Mouse (Mus musculus): Measurements from ENCODE around the gene Rnf216. TPM values are rescaled to one million over a fixed set of nuclear protein-coding genes. Genes with fewer than 3 reads are reported as not detected.
"Not testable (repeated sequence)": the region's sequence is repeated elsewhere in the genome, so short reads cannot be mapped to it uniquely, and the experiment has no call there.

Rnf216 gene
- total RNA-seq (2021): 10 to 100 TPM; 38.5 to 40.1 TPM

DNA sequence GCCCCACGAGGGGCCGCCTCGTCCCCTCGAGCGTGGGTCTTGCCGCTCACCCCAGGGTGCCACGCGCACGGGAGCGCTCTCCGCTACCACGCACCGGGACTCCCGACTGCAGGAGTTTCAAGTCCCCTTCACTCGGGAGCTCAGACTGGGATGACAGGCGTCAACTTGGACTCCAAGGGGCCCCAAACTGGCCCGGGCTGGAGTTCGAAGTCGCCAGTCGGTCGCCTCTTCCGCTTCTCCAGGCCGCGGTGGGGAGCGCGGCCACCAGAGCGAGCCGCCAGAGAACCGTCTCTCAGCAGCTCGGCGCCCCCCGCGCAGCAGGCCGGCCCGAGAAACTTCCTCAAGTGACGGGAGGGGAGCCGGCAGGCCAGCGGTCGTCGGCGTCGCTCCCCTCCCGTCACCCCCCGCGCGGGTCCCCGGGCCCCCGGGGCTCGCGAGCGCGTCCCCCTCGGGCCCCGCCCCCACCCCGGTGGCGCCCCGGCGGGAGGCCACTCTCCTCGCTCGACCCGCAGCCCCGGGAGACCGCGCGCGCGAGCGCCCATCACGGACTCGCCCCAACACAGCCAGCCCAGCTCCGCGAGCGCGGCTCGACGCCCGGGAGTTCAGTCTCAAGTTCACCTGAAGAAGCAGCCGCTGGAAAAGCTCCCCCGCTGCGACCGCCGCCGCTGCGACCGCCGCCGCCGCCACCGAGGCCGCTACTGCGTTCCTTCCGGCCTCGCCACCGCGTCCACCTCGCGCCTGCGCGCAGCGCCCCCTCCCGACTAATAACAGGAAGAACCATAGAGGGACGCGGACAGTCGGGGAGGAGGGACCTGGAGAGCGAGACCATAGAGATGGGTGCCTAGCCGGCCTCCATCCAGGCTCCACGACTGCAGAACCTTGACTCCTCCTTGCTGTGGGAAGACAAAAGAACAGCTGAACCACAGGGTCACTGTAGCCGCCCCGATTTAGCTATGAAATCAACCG is at the start of gene Rnf216:
Gene Rnf216, minus strand, starts transcription at position 714 of the 966 bp plus-strand sequence.
- peak; percentile 94 to 95 for DNase-seq (ENCODE audit: extremely low spot score in 1 of 2, low spot score in 2 of 2)
- intact Hi-C loops (cut with DNase I): no loop called here

DNA sequence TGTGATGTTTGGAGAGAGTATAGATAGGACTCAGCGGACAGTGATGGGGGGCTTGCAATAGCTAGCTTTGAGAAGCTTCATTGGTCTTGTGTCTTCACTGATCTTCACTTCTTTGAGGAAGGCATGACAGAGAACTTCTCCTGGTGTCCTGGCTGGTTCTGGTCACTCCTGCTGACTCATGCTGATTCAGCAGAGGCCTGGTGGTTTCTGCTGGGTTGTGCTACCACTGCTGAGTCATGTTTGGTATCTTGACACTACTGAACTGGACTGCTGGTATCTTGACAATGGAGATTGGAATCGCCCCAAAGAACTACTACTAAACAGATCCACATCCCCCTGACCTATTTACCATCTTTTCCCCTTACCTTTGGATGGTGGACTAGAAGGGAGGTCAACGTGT is 42.7 kb upstream of the Rnf216 start:
- intact Hi-C loops (cut with DNase I): no loop called here
- no peak for DNase-seq (ENCODE audit: extremely low spot score in 1 of 2, low spot score in 2 of 2)

DNA sequence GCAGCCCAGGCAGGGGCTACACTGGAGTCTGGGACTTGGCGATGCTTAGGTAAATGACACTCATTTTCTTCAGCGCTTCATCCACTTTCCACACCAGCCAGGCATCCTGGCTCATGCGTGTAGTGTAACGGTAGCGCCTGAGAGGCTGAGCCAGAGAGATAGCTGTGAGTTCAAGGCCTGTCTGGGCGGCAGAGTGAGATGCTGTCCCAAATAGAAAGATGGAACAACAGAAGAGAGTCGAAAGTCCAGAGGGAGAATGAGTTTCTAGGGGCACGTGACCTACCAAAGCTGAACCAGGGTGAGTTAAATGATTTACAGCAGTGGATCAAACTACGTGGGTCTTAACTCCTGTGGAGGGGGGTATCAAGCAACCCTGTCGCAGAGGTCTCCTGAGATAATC is 41.0 kb upstream of the Rnf216 start:
- intact Hi-C loops (cut with DNase I): no loop called here
- DNase-seq (ENCODE audit: extremely low spot score in 1 of 2, low spot score in 2 of 2): no peak

DNA sequence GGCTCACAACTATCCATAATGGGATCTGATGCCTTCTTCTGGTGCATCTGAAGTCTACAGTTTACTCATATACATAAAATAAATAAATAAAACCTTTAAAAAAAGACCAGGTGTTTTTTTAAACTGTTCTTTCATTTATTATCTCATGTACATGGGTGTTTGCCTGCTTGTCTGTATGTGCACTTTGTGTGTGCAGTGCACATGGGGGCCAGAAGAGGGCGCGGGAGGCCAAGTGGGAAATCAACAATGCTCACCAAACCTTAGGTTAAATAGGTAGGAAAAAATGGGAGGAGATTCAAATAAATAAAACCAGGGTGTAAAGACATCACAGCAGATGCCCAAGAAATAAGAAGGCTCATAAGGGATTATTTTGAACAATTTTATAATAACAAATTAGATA is 37.2 kb upstream of the Rnf216 start:
- no peak for DNase-seq (ENCODE audit: extremely low spot score in 1 of 2, low spot score in 2 of 2)
- intact Hi-C loops (cut with DNase I): no loop called here

DNA sequence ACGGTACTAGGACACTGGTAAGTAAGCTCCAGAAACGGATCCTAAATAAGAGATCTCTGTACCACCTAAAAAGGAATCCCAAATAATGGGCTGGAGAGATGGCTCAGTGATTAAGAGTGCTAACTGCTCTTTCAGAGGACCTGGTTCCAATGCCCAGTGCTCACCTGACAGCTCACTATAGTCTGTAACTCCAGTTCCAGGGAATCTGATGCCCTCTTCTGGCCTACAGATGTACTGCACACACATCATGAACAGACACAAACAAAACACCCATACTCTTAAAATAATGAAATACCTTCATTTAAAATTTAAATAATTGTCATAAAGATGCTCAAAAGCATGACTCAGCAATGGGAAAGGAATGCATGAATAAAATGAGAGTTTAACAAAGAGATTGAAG is 36.7 kb upstream of the Rnf216 start:
- no peak for DNase-seq (ENCODE audit: extremely low spot score in 1 of 2, low spot score in 2 of 2)

DNA sequence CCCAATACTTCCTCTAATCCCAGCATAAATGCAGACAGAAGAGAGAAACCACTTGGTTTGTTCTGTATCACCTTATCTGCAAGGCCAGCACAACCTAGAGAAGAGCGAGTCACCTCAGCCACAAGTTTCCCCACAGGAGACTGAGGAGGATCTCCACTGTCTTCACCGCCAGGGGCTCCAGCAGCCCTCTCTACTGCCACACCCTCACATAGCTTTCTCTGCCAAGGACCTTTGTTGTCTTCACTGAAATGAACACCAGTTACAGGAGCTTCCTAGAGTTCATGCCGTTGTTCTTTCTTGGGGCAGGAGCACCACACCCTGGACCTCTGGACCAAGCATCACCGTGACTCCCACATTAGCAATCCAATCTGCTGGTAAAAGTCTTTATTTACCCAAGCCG is 35.9 kb upstream of the Rnf216 start:
- no peak for DNase-seq (ENCODE audit: extremely low spot score in 1 of 2, low spot score in 2 of 2)
- intact Hi-C loops (cut with DNase I): no loop called here

More for the DNA sequence above, 36.7 kb upstream of the Rnf216 start:
- intact Hi-C loops (cut with DNase I): no loop called here

DNA sequence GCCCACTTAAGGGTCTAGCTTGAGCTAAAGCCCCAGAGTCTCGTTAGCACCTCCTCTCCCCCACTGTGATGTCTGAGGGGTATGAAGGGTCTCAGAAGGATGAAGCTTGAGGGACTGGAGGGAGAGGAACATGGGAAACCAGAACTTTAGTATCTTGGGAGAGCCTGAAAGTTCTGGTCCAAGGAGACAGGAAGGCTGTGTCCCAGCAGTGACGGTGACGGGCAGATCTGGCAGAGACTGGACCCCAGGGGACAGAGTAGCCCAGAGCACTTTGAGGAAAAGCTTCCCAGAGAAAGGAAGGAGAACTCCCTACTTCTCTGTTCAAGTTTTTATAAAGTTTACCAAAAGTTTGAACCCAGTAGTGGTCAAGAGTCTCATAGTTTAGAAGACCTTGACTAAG is 34.7 kb upstream of the Rnf216 start, which contains the start of gene Olfr718-ps1:
Gene Olfr718-ps1, minus strand, starts transcription at position 101 of the 400 bp plus-strand sequence.
- DNase-seq (ENCODE audit: extremely low spot score in 1 of 2, low spot score in 2 of 2): no peak
- intact Hi-C loops (cut with DNase I): no loop called here

DNA sequence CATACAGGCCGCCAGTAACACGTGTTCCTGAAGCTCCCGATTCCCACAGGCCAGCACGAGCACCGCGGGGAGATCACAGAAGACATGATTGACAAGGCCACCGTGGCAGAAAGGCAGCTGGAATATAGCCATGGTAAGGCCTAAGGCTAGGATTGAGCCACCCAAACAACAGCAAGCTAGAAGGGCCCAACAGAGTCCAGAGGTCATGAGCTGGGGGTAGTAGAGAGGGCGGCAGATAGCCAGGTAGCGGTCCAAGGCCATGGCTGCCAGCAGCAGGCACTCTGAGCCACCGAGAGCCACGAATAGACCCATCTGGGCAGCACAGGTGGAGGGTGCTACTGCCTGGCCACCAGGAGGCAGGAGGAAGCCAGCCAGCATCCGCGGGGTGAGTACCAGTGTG is 24.8 kb upstream of the Rnf216 start:
- DNase-seq (ENCODE audit: extremely low spot score in 1 of 2, low spot score in 2 of 2): no peak
- intact Hi-C loops (cut with DNase I): no loop called here

DNA sequence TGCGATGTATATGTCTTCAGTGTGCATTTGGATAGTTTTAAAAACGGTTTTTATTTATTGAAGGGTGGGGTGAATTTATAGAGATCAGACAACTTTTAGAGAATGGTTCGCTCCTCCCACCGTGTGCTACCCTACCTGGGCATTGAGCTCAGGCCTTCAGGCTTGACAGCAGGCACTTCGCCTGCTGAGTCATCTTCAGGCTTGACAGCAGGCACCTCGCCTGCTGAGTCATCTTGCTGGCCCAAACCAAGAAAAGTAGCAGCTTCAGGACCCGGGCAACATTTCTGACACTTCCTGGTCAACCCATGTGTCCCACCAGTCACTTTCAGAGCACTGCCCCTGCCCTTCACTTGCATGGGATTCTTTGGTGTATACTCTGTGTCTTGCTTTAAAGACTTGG is 22.2 kb upstream of the Rnf216 start:
- intact Hi-C loops (cut with DNase I): no loop called here
- DNase-seq (ENCODE audit: extremely low spot score in 1 of 2, low spot score in 2 of 2): no peak

DNA sequence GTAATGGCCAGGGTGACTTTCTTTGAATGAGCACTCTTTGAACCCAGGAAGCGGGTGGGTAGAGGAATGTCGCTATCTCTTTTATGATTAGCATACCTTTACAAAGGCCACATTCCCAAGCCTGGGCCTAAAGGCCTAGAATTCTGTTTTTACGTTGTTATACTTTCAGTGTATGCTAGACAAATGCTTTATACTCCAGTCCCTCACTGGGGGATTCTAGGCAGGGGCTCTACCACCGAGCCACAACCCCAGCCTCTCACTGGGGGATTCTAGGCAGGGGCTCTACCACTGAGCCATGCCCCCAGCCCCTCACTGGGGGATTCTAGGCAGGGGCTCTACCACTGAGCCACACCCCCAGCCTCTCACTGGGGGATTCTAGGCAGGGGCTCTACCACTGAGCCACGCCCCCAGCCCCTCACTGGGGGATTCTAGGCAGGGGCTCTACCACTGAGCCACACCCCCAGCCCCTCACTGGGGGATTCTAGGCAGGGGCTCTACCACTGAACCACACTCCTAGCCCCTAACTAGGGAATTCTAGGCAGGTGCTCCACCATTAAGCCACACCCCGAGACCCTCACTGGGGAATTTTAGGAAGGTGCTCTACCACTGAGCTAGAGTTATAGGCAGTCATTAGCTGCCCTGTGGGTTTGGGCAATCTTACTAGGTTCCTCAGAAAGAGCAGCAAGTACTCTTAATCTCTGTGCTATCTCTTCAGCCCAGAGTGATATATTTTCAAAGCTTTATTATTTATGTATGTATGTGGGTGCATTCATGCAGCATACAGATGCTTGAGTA is 21.6 kb upstream of the Rnf216 start:
- DNase-seq (ENCODE audit: extremely low spot score in 1 of 2, low spot score in 2 of 2); intact Hi-C loops (cut with DNase I): not testable (repeated sequence)

DNA sequence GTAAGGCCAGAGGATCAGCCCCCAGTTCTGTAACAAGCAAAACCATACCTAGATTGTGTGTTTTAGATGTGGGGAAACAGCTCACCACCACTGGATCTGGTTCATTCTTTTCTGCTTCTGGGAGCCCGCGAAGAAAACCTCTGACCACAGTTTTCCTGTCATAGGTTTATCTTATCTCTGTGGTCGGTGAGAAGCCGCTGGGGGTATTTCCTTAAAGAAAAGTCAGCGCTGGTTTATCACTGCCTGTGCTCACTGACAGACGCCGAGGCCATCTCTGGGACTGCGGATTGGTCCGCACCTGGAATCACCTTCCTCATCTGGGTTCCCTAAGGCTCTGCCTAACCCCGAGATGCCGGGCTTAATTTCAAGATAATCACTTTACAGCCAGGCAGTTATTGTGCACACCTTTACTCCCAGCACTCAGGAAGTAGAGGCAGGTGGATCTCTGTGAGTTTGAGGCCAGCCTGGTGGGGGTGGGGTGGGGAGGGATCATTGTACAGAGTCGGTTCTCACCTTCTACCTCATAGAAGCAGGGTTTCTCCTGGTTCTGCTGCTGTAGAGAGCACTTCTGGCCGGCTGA is 20.2 kb upstream of the Rnf216 start:
- no peak for DNase-seq (ENCODE audit: extremely low spot score in 1 of 2, low spot score in 2 of 2)
- intact Hi-C loops (cut with DNase I): no loop called here

DNA sequence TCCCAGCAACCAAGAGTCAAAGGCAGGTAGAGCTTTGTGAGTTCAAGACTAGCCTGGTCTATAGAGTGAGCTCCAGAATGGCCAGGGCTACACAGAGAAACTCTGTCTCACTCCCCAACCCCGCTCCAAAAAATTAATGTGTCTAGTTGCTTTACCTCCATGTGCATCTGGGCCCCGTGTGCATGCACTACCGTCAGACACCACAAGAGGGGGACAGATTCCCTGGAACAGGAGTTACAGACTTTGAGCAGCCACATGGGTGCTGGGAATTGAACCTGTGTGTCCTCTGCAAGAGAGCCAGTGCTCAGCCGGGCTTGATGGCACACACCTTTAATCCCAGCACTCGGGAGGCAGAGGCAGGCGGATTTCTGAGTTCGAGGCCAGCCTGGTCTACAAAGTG is 17.5 kb upstream of the Rnf216 start:
- intact Hi-C loops (cut with DNase I): no loop called here
- no peak for DNase-seq (ENCODE audit: extremely low spot score in 1 of 2, low spot score in 2 of 2)

DNA sequence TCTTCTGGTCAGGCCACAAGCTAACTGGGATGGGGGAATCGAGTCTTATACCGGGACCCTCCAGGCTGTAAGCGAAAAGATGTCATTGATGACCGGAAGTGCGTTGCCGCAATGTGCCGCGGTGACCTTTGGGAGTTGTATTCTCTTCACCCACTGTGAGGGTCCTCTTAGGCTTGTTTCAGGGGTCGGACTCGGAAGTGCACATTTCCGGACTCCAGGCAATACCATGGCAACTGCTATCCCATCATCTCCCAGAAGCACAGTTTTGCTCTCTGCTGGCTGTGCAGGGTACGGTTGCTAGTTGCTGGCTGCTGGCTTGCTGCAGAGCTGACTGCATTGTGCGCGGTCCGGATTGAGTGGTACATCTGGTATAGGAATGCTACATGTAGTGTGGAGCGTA is 16.3 kb upstream of the Rnf216 start:
- intact Hi-C loops (cut with DNase I): no loop called here
- no peak for DNase-seq (ENCODE audit: extremely low spot score in 1 of 2, low spot score in 2 of 2)

DNA sequence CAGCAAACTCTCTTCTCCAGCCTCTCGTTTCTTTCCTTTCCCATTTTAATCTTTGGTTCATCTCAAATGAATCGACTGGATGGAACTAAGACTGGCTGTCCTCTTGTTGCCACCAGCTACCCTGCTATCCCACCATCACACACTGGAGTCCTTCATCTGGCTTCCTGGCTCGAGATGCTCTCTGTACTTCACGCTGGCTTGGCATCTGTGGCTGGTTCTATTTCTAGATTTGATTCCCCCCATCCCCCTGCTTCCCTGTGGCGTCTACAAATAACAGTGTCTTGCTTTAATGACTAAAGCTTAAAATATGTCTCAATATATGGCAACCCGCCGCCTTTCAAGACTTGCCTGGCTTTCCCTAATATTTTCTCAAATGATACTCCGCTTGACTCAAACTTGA is 15.0 kb upstream of the Rnf216 start:
- DNase-seq (ENCODE audit: extremely low spot score in 1 of 2, low spot score in 2 of 2): no peak
- intact Hi-C loops (cut with DNase I): no loop called here

DNA sequence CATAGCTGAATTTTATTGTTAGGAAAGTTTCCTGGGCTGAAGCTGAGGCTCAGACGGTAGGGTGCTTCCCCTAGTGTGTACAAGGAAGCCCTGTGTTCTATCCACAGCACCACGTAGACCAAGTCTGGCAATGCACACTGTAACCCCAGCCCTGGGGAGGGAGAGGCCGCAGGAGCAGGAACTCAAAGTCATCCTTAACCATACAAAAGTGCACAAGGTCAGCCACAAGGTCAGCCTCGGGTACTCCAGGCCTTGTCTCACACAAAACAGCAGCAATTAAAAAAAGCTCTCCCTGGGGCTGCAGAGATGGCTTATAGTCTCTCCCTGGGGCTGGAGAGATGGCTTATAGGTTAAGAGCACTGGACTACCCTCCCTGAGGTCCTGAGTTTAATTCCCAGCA is 14.1 kb upstream of the Rnf216 start:
- intact Hi-C loops (cut with DNase I): no loop called here
- no peak for DNase-seq (ENCODE audit: extremely low spot score in 1 of 2, low spot score in 2 of 2)

DNA sequence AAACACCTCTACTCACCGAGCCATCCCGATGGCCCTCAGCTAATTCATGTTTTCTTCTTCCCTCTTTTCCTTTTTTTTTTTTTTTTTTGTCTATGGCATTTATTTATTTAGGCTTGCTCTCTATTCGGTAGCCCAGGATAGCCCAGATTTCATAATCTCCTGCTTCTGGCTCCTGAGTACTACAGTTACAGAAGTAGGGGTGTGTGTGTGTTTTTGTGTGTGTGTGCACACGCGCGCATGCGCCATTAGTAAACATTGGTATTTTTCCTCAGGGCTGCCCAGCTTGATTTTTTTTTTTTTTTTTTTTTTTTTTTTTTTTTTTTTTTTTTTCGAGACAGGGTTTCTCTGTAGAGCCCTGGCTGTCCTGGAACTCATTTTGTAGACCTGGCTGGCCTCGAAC is 13.3 kb upstream of the Rnf216 start:
- no peak for DNase-seq (ENCODE audit: extremely low spot score in 1 of 2, low spot score in 2 of 2)
- intact Hi-C loops (cut with DNase I): no loop called here

DNA sequence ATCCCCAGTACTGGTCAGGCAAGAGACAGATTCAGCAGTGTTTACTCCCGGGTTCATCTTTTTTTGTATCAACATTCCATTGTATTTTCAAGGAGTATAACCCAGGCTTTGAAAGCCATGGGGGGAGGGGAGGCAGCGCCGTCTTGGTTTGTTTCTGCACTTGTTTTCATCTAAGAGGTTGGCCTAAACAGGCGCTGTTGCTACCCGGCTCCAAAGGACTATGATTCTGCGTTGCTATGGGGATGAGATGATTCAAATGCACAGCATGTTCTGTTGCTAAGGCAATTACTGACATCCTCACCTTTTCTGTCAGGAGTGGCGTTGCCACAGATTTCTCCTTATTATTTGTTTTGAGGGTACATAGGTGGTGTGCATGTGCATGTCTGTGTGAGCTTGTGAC is 12.8 kb upstream of the Rnf216 start:
- intact Hi-C loops (cut with DNase I): no loop called here

DNA sequence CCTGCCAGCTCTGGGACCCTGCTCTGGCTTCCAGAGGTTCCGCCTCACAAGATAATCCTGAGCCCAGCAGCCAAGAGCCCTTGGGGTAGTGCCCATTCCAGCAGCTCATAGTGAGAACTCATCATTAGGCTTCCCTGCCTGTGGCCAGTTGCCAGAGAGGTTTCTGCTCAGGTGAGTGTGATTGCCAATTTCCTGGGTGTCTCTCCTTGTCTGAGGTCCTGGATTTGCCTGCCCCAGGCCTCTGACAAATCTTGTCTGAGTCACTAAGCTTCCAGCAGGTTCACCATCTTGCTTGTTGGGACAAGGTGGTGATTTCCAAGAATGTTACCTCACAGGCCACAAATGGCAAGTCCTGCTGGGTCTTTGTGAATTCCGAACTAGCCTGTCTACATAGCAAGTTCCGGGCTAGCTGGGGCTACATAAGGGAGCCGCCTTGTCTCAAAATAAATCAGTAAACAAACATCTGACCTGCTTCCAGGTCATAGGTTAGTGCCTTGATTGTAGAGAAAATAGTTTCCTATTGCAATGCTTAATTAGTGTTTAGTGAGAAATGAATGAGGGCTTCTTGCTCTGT is 12.1 kb upstream of the Rnf216 start:
- DNase-seq (ENCODE audit: extremely low spot score in 1 of 2, low spot score in 2 of 2): peak in 1 of 2 experiments; percentile 31
- intact Hi-C loops (cut with DNase I): no loop called here

More for the DNA sequence above, 12.8 kb upstream of the Rnf216 start:
- DNase-seq (ENCODE audit: extremely low spot score in 1 of 2, low spot score in 2 of 2): peak; percentile 46 to 59

DNA sequence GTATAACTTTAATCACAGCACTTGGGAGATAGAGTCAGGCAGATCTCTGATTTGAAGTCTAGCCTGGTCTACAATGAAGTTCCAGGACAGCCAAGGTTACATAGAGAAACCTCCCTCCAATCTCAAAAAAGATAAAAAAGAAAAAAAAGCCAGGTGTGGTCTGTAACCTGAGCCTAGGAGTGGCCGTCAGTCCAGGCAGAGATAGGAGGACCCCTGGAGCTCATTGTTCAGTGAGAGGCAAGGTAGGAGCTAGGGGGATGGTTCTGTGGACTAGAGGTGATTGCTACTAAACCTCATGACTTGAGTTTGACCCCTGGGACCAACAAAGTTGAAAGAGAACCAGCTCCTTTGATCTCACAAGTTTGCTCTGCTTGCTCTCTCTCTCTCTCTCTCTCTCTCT is 9.9 kb upstream of the Rnf216 start:
- intact Hi-C loops (cut with DNase I): no loop called here
- DNase-seq (ENCODE audit: extremely low spot score in 1 of 2, low spot score in 2 of 2): no peak

All from left cerebral cortex, postnatal 10 days (tissue).